Mouse (Mus musculus): Measurements from ENCODE around the gene Psmc3.
"Not testable (repeated sequence)": the region's sequence is repeated elsewhere in the genome, so short reads cannot be mapped to it uniquely, and the experiment has no call there.

Gene Psmc3

GRCm38 (mm10) chr2:91053934-91054382 is at the start of gene Psmc3:
Psmc3 (plus strand) TSS chr2:91054009.
- DNase-seq (ENCODE audit: low spot score in 2 of 2): peak; percentile 94 to 95

GRCm38 (mm10) chr2:91008536-91008935 is 45.3 kb upstream of the Psmc3 start:
- no peak for DNase-seq (ENCODE audit: low spot score in 2 of 2)

GRCm38 (mm10) chr2:91013881-91014280 is 39.9 kb upstream of the Psmc3 start:
- no peak for DNase-seq (ENCODE audit: low spot score in 2 of 2)

GRCm38 (mm10) chr2:91015386-91015785 is 38.4 kb upstream of the Psmc3 start:
- DNase-seq (ENCODE audit: low spot score in 2 of 2): no peak

- DNase-seq (ENCODE audit: low spot score in 2 of 2): peak in 1 of 2 experiments; percentile 27
Observed at GRCm38 (mm10) chr2:91018061-91018788, 35.6 kb upstream of the Psmc3 start.

- no peak for DNase-seq (ENCODE audit: low spot score in 2 of 2)
Observed at GRCm38 (mm10) chr2:91019911-91020310, 33.9 kb upstream of the Psmc3 start.

GRCm38 (mm10) chr2:91022266-91022665 is 31.5 kb upstream of the Psmc3 start:
- DNase-seq (ENCODE audit: low spot score in 2 of 2): not testable (repeated sequence)

GRCm38 (mm10) chr2:91023131-91023530 is 30.7 kb upstream of the Psmc3 start:
- DNase-seq (ENCODE audit: low spot score in 2 of 2): no peak

- DNase-seq (ENCODE audit: low spot score in 2 of 2): no peak
Observed at GRCm38 (mm10) chr2:91023956-91024355, 29.9 kb upstream of the Psmc3 start.

- peak; percentile 28 to 30 for DNase-seq (ENCODE audit: low spot score in 2 of 2)
Observed at GRCm38 (mm10) chr2:91025081-91025516, 28.7 kb upstream of the Psmc3 start.

GRCm38 (mm10) chr2:91026491-91026890 is 27.3 kb upstream of the Psmc3 start:
- DNase-seq (ENCODE audit: low spot score in 2 of 2): no peak

GRCm38 (mm10) chr2:91027391-91028214 is 26.2 kb upstream of the Psmc3 start:
- DNase-seq (ENCODE audit: low spot score in 2 of 2): no peak

- no peak for DNase-seq (ENCODE audit: low spot score in 2 of 2)
Observed at GRCm38 (mm10) chr2:91031216-91031615, 22.6 kb upstream of the Psmc3 start.

GRCm38 (mm10) chr2:91033000-91033399 is 20.8 kb upstream of the Psmc3 start:
- no peak for DNase-seq (ENCODE audit: low spot score in 2 of 2)

- DNase-seq (ENCODE audit: low spot score in 2 of 2): no peak
Observed at GRCm38 (mm10) chr2:91035385-91035784, 18.4 kb upstream of the Psmc3 start, which contains the start of gene Rapsn. Rapsn (plus strand) TSS chr2:91035620.

GRCm38 (mm10) chr2:91041786-91042185 is 12.0 kb upstream of the Psmc3 start:
- DNase-seq (ENCODE audit: low spot score in 2 of 2): no peak

GRCm38 (mm10) chr2:91042651-91043398 is 11.0 kb upstream of the Psmc3 start:
- no peak for DNase-seq (ENCODE audit: low spot score in 2 of 2)

GRCm38 (mm10) chr2:91044727-91045126 is 9.1 kb upstream of the Psmc3 start:
- DNase-seq (ENCODE audit: low spot score in 2 of 2): no peak

GRCm38 (mm10) chr2:91045805-91046204 is 8.0 kb upstream of the Psmc3 start:
- DNase-seq (ENCODE audit: low spot score in 2 of 2): not testable (repeated sequence)

- DNase-seq (ENCODE audit: low spot score in 2 of 2): no peak
Observed at GRCm38 (mm10) chr2:91047359-91047758, 6.5 kb upstream of the Psmc3 start.

GRCm38 (mm10) chr2:91051917-91052316 is 1.9 kb upstream of the Psmc3 start:
- DNase-seq (ENCODE audit: low spot score in 2 of 2): no peak

- DNase-seq (ENCODE audit: low spot score in 2 of 2): no peak
Observed at GRCm38 (mm10) chr2:91052752-91053151, 1.1 kb upstream of the Psmc3 start.
